Mouse (Mus musculus) embryonic facial prominence, embryonic 15.5 days (tissue): ENCODE measurements around the gene Kctd15. TPM values are rescaled to one million over a fixed set of nuclear protein-coding genes. Genes with fewer than 3 reads are reported as not detected.

Experiments
- ATAC-seq: fragments of 200-750 bp; cut with Nextera tagmentation; 2 replicates; pipeline ENCODE4 v1.8.0; 2017; ENCODE audit warnings: low read depth, moderate TSS enrichment; ENCODE audit not compliant: insufficient number of reproducible peaks, low FRiP score, low TSS enrichment
- H3K27ac ChIP-seq: fragments of 300-500 bp; sonication (generic); replicated peaks from 2 replicates; pipeline ENCODE4 v1.5.1; 2015; ENCODE audit warnings: mild to moderate bottlenecking, inconsistent platforms
- H3K27me3 ChIP-seq: fragments of 300-500 bp; sonication (generic); 2 replicates; pipeline ENCODE4 v1.6.1; 2015; ENCODE audit warnings: inconsistent platforms
- H3K36me3 ChIP-seq: fragments of 300-500 bp; sonication (generic); 2 replicates; pipeline ENCODE4 v1.6.1; 2015; ENCODE audit warnings: mild to moderate bottlenecking, inconsistent platforms
- H3K4me1 ChIP-seq: fragments of 300-500 bp; sonication (generic); 2 replicates; pipeline ENCODE4 v1.6.1; 2015; ENCODE audit warnings: inconsistent platforms
- H3K4me2 ChIP-seq: fragments of 300-500 bp; sonication (generic); replicated peaks from 2 replicates; pipeline ENCODE4 v1.6.1; 2015; ENCODE audit warnings: mild to moderate bottlenecking, inconsistent platforms
- H3K4me3 ChIP-seq: fragments of 300-500 bp; sonication (generic); replicated peaks from 2 replicates; pipeline ENCODE4 v1.5.1; 2015; ENCODE audit warnings: mild to moderate bottlenecking, inconsistent platforms
- H3K9ac ChIP-seq: fragments of 300-500 bp; sonication (generic); 2 replicates; pipeline ENCODE4 v1.6.1; 2015; ENCODE audit warnings: inconsistent platforms
- H3K9me3 ChIP-seq: fragments of 300-500 bp; sonication (generic); replicated peaks from 2 replicates; pipeline ENCODE4 v1.6.1; 2016; ENCODE audit warnings: inconsistent platforms
- WGBS: fragments of 180-500 bp; shearing (Covaris S2); methylation state at CpG from one replicate; pipeline ENCODE4 v1.1.7; 2015; 5-methylcytosine and 5-hydroxymethylcytosine counted together
- polyA plus RNA-seq: library from polyadenylated mRNA; unstranded; fragments of >200 nt; fragmentation: Nextera tagmentation; extraction: Ambion mirVana; gene quantifications from 2 replicates; pipeline ENCODE4 v1.2.1, GENCODE M21; 2015

The Kctd15 gene
- polyA plus RNA-seq, 1 experiment from 2014 or later, result 37.7 TPM

DNA sequence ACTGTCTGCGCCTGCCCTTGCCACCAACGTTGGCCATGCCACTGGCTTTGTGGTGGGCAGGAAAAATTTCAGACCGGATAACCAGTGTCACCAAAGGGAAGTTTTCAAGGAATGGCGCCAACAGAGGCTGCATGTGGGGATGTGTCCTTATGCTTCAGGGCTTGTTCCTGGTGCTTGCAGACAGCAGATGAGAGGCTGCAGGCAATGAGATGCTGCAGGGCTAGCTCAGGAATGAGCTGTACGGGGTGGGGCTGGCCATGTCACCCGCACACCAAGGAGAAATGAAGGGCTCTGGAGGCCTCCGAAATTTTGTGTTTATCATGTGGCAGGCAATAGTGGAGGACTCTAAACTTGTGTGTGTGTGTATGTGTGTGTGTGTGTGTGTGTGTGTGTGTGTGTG lies 6.6 kb upstream of the Kctd15 start:
- Histone ChIP-seq H3K9me3 (no peaks in the 10 kb centered on the region), H3K4me2 (no peak overlapping the region), H3K4me3 (no peak overlapping the region), H3K4me1 (no peaks in the 10 kb centered on the region), H3K27me3 (no peaks in the 10 kb centered on the region), H3K36me3 (no peaks in the 10 kb centered on the region), H3K27ac (no peak overlapping the region), H3K9ac (no peak overlapping the region)
- ATAC-seq, result no peak
- 33% methylated on average over 7 of the region's 7 CpGs for WGBS

DNA sequence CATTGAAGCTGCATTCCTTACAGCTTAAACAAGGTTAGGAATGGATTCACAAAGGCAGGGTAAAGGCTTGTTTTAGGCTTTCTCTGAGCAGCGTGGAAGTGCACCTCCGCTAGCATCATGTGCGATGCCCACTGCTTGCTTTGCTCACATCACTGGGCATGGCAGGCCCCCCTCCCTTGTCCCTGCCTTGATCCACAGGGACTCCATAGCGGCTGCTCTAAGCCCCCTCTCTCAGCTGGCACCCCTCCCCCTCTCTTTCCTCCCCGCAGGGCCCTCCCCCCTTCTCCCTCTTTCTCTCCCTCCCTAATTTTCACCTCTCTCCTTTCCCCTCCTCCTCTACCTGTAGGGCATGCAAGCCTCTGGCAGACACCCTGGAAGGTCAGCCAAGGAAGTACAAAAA lies 5.7 kb upstream of the Kctd15 start:
- no peak for ATAC-seq
- Histone ChIP-seq H3K9me3 (no peaks in the 10 kb centered on the region), H3K4me1 (no peaks in the 10 kb centered on the region), H3K27ac (no peak overlapping the region), H3K36me3 (no peaks in the 10 kb centered on the region), H3K27me3 (no peaks in the 10 kb centered on the region), H3K4me3 (no peak overlapping the region), H3K9ac (no peak overlapping the region), H3K4me2 (no peak overlapping the region)
- 17% methylated on average over 5 of the region's 5 CpGs for WGBS

DNA sequence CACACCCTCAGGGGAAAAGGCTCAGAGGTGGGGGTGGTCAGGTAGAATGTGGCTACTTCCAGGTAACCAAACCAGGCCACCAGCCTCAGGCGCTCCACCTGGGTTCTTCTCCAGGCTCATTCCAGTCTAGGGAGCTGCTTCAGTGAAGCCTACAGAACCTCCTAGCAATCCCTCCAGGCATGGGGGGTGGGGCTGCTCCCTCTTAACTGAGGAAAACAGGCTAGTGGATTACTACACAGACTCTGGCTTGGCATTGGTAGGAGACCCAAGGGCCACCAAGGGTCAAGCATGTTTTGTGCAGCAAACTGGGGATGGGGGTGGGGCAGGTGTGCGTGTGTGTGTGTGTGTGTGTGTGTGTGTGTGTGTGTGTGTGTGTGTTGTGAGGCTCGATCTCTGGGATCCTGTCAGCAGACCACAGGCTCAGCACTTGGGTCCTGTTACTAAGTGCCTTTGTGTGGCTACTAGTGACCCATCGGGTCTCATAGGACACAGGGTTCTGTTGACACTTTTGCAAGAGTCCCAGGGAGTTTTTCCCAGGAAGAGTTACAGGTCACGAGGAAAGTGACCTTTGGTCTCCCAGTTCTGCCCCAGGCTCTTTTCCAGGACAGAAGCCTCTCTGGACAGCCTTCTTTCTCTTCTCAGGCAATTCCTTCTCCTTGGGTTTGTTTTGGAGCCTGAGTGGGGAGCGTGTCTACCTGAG lies 3.0 kb upstream of the Kctd15 start:
- Histone ChIP-seq H3K4me1 (peaks cover 6% of the 10 kb centered on the region), H3K4me2 (no peak overlapping the region), H3K4me3 (no peak overlapping the region), H3K9ac (no peak overlapping the region), H3K9me3 (no peaks in the 10 kb centered on the region), H3K36me3 (no peaks in the 10 kb centered on the region), H3K27me3 (no peaks in the 10 kb centered on the region), H3K27ac (no peak overlapping the region)
- WGBS, result 35% methylated on average over 6 of the region's 6 CpGs
- no peak for ATAC-seq

DNA sequence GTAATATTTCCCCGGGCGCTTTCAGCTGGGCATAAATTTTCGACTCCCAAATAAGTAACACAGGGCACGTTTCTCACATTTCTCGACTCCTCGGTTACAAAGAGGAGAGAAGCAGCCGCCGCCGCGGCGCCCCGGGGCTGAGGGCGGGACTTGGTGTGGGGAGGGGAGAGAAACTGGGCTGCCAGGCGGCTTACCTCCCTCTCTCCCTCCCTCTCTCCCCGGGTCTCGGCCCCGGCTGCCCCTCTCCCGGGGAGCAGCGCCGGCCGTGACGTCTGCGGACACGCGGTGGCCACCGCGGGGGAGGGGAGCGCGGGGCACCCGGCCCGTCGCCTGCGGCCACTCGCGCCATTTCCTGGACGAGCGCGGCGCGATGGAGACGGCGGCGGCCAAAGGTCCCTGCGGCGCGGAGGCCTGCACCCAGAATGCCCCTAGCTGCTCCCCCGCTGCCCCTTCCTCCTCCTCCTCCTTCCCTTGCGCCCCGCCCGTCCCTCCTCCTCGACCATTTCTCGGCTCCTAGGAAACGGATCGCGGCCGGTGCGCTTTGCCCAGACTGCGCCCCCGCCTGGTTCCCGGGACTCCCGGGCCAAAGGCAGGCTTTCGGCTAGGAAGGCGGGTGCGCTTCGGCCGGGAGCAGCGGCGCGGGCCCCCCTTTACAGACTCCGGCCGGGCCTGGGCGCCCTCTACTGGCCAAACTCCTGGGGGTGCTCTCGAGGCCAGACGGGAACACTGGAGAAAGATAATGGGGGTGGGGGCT lies 1.3 kb downstream of the Kctd15 start:
- peaks cover 28% of the 10 kb centered on the region for H3K4me1 ChIP-seq
- peak; percentile 79 for ATAC-seq
- WGBS, result under 1% methylated on average over 62 of the region's 74 CpGs
- H3K9ac ChIP-seq, result peak overlapping the region; percentile 85
- peak overlapping the region; percentile 99 for H3K27ac ChIP-seq
- H3K4me2 ChIP-seq, result peak overlapping the region; percentile 87
- H3K36me3 ChIP-seq, result 0 out of 2 replicates have a peak, but pooled peaks cover 2% of the 10 kb centered on the region
- H3K9me3 ChIP-seq, result no peaks in the 10 kb centered on the region
- H3K4me3 ChIP-seq, result peak overlapping the region; percentile 58
- no peaks in the 10 kb centered on the region for H3K27me3 ChIP-seq

GRCm38 (mm10) chr7:34654441-34655085 lies 2.0 kb downstream of the Kctd15 start:
- H3K4me3 ChIP-seq, result peak overlapping the region; percentile 58
- H3K27me3 ChIP-seq, result no peaks in the 10 kb centered on the region
- peak overlapping the region; percentile 99 for H3K27ac ChIP-seq
- H3K9ac ChIP-seq, result peak overlapping the region; percentile 85
- no peaks in the 10 kb centered on the region for H3K9me3 ChIP-seq
- H3K4me1 ChIP-seq, result peaks cover 31% of the 10 kb centered on the region
- peak overlapping the region; percentile 87 for H3K4me2 ChIP-seq
- H3K36me3 ChIP-seq, result peaks cover 7% of the 10 kb centered on the region
- ATAC-seq, result peak; percentile 66
- 1% methylated on average over 66 of the region's 81 CpGs for WGBS

DNA sequence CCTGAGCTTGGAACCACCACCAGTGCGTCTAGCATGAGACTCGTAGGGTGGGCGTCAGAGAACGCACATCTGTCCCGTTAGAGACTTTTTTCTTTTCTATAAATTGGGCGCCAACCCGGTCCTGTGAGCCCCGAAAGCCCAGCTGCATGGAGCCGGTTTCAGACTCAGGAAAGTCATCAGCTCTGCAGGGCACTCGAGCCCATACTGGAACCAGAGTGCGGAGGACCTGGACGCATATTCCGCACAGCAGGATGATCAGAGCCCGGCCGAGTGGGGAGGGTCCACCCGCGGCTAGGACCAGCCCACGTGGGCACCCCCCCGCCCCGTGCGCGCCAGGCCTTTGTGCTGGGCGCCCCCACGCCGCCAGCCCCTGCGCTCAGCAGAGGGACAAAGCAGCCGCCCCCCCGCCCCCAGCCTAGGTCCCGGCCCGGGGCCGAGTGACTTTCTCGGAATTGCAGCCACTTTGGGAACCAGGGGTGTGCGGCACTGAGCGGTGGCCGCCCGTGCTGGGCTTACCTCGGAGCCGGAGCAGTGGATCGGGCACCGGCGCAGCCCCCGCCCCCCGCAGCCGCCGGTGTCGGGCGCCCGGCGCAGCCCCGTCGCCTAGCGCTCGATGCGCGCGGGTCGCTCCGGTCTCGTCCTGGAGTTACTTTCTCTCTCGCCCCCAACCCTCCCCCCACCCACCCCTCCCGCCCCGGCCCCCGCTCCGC lies 2.6 kb downstream of the Kctd15 start:
- under 1% methylated on average over 56 of the region's 64 CpGs for WGBS
- Histone ChIP-seq H3K4me1 (peaks cover 33% of the 10 kb centered on the region), H3K27me3 (no peaks in the 10 kb centered on the region), H3K9me3 (no peaks in the 10 kb centered on the region), H3K27ac (peak overlapping the region; percentile 99), H3K4me3 (peak overlapping the region; percentile 58), H3K9ac (peak overlapping the region; percentile 85), H3K36me3 (peaks cover 14% of the 10 kb centered on the region), H3K4me2 (peak overlapping the region; percentile 87)
- peak; percentile 40 for ATAC-seq

- H3K4me3 ChIP-seq, result peak overlapping the region; percentile 58
- peaks cover 23% of the 10 kb centered on the region for H3K36me3 ChIP-seq
- H3K27ac ChIP-seq, result peak overlapping the region; percentile 99
- no peak for ATAC-seq
- H3K4me2 ChIP-seq, result peak overlapping the region; percentile 87
- H3K4me1 ChIP-seq, result peaks cover 33% of the 10 kb centered on the region
- no peaks in the 10 kb centered on the region for H3K9me3 ChIP-seq
- H3K27me3 ChIP-seq, result no peaks in the 10 kb centered on the region
- WGBS, result 1% methylated on average over 48 of the region's 48 CpGs
- H3K9ac ChIP-seq, result peak overlapping the region; percentile 85
These were observed 3.6 kb downstream of the Kctd15 start for GRCm38 (mm10) chr7:34652751-34653502.

DNA sequence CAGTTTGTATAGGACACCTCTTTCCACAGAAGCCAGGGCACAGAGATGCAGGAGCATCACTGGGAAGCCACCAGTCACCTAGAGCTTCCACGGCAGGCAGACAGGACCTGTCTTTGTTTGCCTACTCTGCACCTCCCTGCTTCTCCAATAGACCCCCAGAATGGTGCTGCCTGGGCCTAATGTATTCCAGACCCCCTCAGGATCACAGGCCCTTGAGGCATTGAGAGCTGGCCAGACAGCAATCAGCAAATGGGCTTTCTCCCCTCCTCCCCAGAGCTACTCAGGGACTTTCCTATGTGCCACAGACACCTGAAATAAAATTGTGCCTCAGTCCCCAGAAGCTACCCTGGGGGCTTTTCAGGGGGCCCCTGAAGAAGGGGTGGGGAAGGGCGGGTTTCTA lies 5.2 kb downstream of the Kctd15 start:
- Histone ChIP-seq H3K4me1 (peaks cover 41% of the 10 kb centered on the region), H3K4me3 (peak overlapping the region; percentile 58), H3K9ac (no peak overlapping the region), H3K4me2 (peak overlapping the region; percentile 87), H3K27me3 (no peaks in the 10 kb centered on the region), H3K36me3 (peaks cover 30% of the 10 kb centered on the region), H3K9me3 (no peaks in the 10 kb centered on the region), H3K27ac (peak overlapping the region; percentile 99)
- ATAC-seq, result no peak
- 20% methylated on average over 2 of the region's 2 CpGs for WGBS

DNA sequence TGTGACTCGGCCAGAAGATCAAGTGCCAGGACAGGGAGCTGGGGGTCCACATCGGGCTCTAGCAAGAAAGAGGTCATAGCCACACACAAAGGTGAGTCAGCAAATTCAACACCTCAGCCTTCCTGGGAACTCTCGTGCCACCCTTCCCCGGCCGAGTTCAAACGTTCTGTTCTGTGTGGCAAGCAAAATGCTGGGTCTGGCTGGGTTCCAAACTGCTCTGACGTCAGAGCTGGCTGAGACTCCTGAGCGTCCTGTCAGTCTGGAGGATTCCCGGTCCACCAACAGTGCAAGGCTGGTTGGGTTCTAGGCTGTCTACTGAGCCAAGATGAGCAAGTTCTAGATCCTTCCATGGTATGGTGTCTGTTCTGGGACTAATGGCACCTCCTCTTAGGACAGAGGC lies 9.5 kb downstream of the Kctd15 start:
- no peak for ATAC-seq
- no peak overlapping the region for H3K9ac ChIP-seq
- peaks cover 59% of the 10 kb centered on the region for H3K36me3 ChIP-seq
- no peaks in the 10 kb centered on the region for H3K27me3 ChIP-seq
- peaks cover 58% of the 10 kb centered on the region for H3K4me1 ChIP-seq
- no peaks in the 10 kb centered on the region for H3K9me3 ChIP-seq
- H3K4me2 ChIP-seq, result no peak overlapping the region
- 36% methylated on average over 9 of the region's 9 CpGs for WGBS
- no peak overlapping the region for H3K4me3 ChIP-seq
- H3K27ac ChIP-seq, result no peak overlapping the region

DNA sequence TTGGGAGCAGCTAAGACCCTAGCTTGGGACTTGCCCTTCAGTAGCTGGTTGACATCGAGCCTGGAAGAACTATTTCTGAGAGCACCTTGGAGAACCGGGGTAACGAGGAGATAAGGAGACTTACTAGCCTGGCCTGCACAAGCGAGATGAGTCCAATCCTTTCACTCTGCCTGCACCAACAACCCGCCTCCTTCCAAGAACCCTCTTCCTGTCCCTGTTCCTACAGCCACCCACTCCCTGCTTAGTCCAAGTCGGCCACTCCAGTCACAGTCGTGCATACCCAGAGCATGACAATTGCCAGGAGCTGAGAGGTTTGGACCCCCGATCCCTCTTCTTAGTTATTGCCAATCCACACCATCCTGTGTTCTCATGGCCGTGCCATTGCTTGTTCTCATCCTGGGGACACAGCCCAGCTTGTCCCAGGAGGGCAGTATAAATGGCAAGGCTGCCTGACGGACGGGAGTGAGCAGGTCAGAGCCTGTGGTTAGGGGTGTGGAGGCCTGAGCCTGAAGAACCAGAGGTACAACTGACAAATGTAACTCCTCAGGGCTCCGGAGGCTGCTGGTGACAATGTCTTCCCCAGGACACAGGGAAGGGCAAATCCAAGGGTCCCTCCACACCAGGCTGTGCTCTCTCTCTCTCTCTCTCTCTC lies 10.3 kb downstream of the Kctd15 start:
- Histone ChIP-seq H3K36me3 (peaks cover 66% of the 10 kb centered on the region), H3K4me3 (no peak overlapping the region), H3K4me1 (peaks cover 53% of the 10 kb centered on the region), H3K27ac (no peak overlapping the region), H3K9me3 (no peaks in the 10 kb centered on the region), H3K27me3 (no peaks in the 10 kb centered on the region), H3K9ac (no peak overlapping the region), H3K4me2 (no peak overlapping the region)
- no peak for ATAC-seq
- 78% methylated on average over 12 of the region's 12 CpGs for WGBS
